Mouse (Mus musculus): Measurements from ENCODE around the gene Efhd2. TPM values are rescaled to one million over a fixed set of nuclear protein-coding genes. Genes with fewer than 3 reads are reported as not detected.

The Efhd2 gene
- polyA plus RNA-seq, 1 experiment from 2014 or later: 111 TPM

- WGBS: 30% methylated on average over 10 of the region's 10 CpGs
- Histone ChIP-seq H3K9me3 (ENCODE audit: control insufficient read depth, low read length) (no peaks in the 10 kb centered on the region), H3K36me3 (ENCODE audit: control insufficient read depth, insufficient read depth, low read length) (no peaks in the 10 kb centered on the region), H3K4me1 (replicated peaks; ENCODE audit: control insufficient read depth, insufficient read depth) (peaks cover 14% of the 10 kb centered on the region), H3K27ac (replicated peaks) (no peak overlapping the region; the same call in 1 of the 2 replicates), H3K9ac (ENCODE audit: low read length) (no peak overlapping the region), H3K4me2 (replicated peaks; ENCODE audit: low read depth) (no peak overlapping the region), H3K4me3 (ENCODE audit: low read depth, low read length) (no peak overlapping the region), H3K27me3 (ENCODE audit: control insufficient read depth, insufficient read depth, low read length) (no peaks in the 10 kb centered on the region)
- ATAC-seq (ENCODE audit: low FRiP score, low TSS enrichment) (0 out of 2 replicates have a peak, but pooled peaks have one; percentile 8), DNase-seq (ENCODE audit: low spot score) (peak; percentile 70)
- TF ChIP-seq CTCF (IDR thresholded peaks at IDR 0.05; ENCODE audit: low read depth) (no peak), EP300 (optimal IDR thresholded peaks at IDR 0.05) (no peak)
Observed at GRCm38 (mm10) chr4:141866933-141867490, 7.7 kb downstream of the Efhd2 start.

GRCm38 (mm10) chr4:141865600-141865999 lies 9.1 kb downstream of the Efhd2 start:
- TF ChIP-seq CTCF (IDR thresholded peaks at IDR 0.05; ENCODE audit: low read depth) (no peak), EP300 (optimal IDR thresholded peaks at IDR 0.05) (no peak)
- no peaks in the 10 kb centered on the region for H3K9me3 ChIP-seq (ENCODE audit: control insufficient read depth, low read length)
- H3K4me2 ChIP-seq (replicated peaks; ENCODE audit: low read depth): no peak overlapping the region
- H3K27me3 ChIP-seq (ENCODE audit: control insufficient read depth, insufficient read depth, low read length): no peaks in the 10 kb centered on the region
- no peak for DNase-seq (ENCODE audit: low spot score)
- no peaks in the 10 kb centered on the region for H3K36me3 ChIP-seq (ENCODE audit: control insufficient read depth, insufficient read depth, low read length)
- no peak overlapping the region for H3K27ac ChIP-seq (replicated peaks)
- no peak overlapping the region for H3K4me3 ChIP-seq (ENCODE audit: low read depth, low read length)
- no peak overlapping the region for H3K9ac ChIP-seq (ENCODE audit: low read length)
- ATAC-seq (ENCODE audit: low FRiP score, low TSS enrichment): no peak
- H3K4me1 ChIP-seq (replicated peaks; ENCODE audit: control insufficient read depth, insufficient read depth): peaks cover 11% of the 10 kb centered on the region
- WGBS: 72% methylated on average over 5 of the region's 5 CpGs

GRCm38 (mm10) chr4:141865006-141865405 lies 9.7 kb downstream of the Efhd2 start:
- H3K27ac ChIP-seq (replicated peaks): no peak overlapping the region
- H3K4me1 ChIP-seq (replicated peaks; ENCODE audit: control insufficient read depth, insufficient read depth): peaks cover 11% of the 10 kb centered on the region
- ATAC-seq (ENCODE audit: low FRiP score, low TSS enrichment) (no peak), DNase-seq (ENCODE audit: low spot score) (peak; percentile 50)
- no peak overlapping the region for H3K9ac ChIP-seq (ENCODE audit: low read length)
- H3K4me2 ChIP-seq (replicated peaks; ENCODE audit: low read depth): no peak overlapping the region
- H3K9me3 ChIP-seq (ENCODE audit: control insufficient read depth, low read length): no peaks in the 10 kb centered on the region
- 88% methylated on average over 5 of the region's 5 CpGs for WGBS
- H3K27me3 ChIP-seq (ENCODE audit: control insufficient read depth, insufficient read depth, low read length): no peaks in the 10 kb centered on the region
- H3K4me3 ChIP-seq (ENCODE audit: low read depth, low read length): no peak overlapping the region
- no peaks in the 10 kb centered on the region for H3K36me3 ChIP-seq (ENCODE audit: control insufficient read depth, insufficient read depth, low read length)
- no peak for TF ChIP-seq EP300 (optimal IDR thresholded peaks at IDR 0.05)
- no peak for TF ChIP-seq CTCF (IDR thresholded peaks at IDR 0.05; ENCODE audit: low read depth)

GRCm38 (mm10) chr4:141864506-141864905 lies 10.2 kb downstream of the Efhd2 start:
- 97% methylated on average over 8 of the region's 8 CpGs for WGBS
- Histone ChIP-seq H3K4me3 (ENCODE audit: low read depth, low read length) (no peak overlapping the region), H3K9ac (ENCODE audit: low read length) (no peak overlapping the region), H3K27ac (replicated peaks) (no peak overlapping the region), H3K9me3 (ENCODE audit: control insufficient read depth, low read length) (no peaks in the 10 kb centered on the region), H3K36me3 (ENCODE audit: control insufficient read depth, insufficient read depth, low read length) (peaks cover 4% of the 10 kb centered on the region), H3K4me2 (replicated peaks; ENCODE audit: low read depth) (no peak overlapping the region), H3K27me3 (ENCODE audit: control insufficient read depth, insufficient read depth, low read length) (no peaks in the 10 kb centered on the region), H3K4me1 (replicated peaks; ENCODE audit: control insufficient read depth, insufficient read depth) (peaks cover 7% of the 10 kb centered on the region; the same call in 1 of the 2 replicates)
- DNase-seq (ENCODE audit: low spot score): no peak
- ATAC-seq (ENCODE audit: low FRiP score, low TSS enrichment): no peak
- no peak for TF ChIP-seq EP300 (optimal IDR thresholded peaks at IDR 0.05)
- no peak for TF ChIP-seq CTCF (IDR thresholded peaks at IDR 0.05; ENCODE audit: low read depth)

- WGBS: 83% methylated on average over 7 of the region's 7 CpGs
- DNase-seq (ENCODE audit: low spot score) (no peak), ATAC-seq (ENCODE audit: low FRiP score, low TSS enrichment) (no peak)
- TF ChIP-seq EP300 (optimal IDR thresholded peaks at IDR 0.05): no peak
- no peak for TF ChIP-seq CTCF (IDR thresholded peaks at IDR 0.05; ENCODE audit: low read depth)
- no peaks in the 10 kb centered on the region for H3K27me3 ChIP-seq (ENCODE audit: control insufficient read depth, insufficient read depth, low read length)
- H3K36me3 ChIP-seq (ENCODE audit: control insufficient read depth, insufficient read depth, low read length): peaks cover 6% of the 10 kb centered on the region
- H3K4me2 ChIP-seq (replicated peaks; ENCODE audit: low read depth): no peak overlapping the region
- no peaks in the 10 kb centered on the region for H3K9me3 ChIP-seq (ENCODE audit: control insufficient read depth, low read length)
- no peak overlapping the region for H3K9ac ChIP-seq (ENCODE audit: low read length)
- H3K27ac ChIP-seq (replicated peaks): 0 out of 2 replicates have a peak overlapping the region, but pooled peaks have one; percentile 30
- H3K4me3 ChIP-seq (ENCODE audit: low read depth, low read length): no peak overlapping the region
- H3K4me1 ChIP-seq (replicated peaks; ENCODE audit: control insufficient read depth, insufficient read depth): peaks cover 5% of the 10 kb centered on the region; the same call in 1 of the 2 replicates
Observed at GRCm38 (mm10) chr4:141863726-141864280, 10.9 kb downstream of the Efhd2 start.

GRCm38 (mm10) chr4:141862867-141863266 lies 11.9 kb downstream of the Efhd2 start:
- DNase-seq (ENCODE audit: low spot score): peak; percentile 73
- no peak overlapping the region for H3K9ac ChIP-seq (ENCODE audit: low read length)
- no peak for TF ChIP-seq CTCF (IDR thresholded peaks at IDR 0.05; ENCODE audit: low read depth)
- H3K36me3 ChIP-seq (ENCODE audit: control insufficient read depth, insufficient read depth, low read length): peaks cover 7% of the 10 kb centered on the region
- no peak overlapping the region for H3K4me3 ChIP-seq (ENCODE audit: low read depth, low read length)
- no peaks in the 10 kb centered on the region for H3K27me3 ChIP-seq (ENCODE audit: control insufficient read depth, insufficient read depth, low read length)
- WGBS: 69% methylated on average over 5 of the region's 5 CpGs
- H3K27ac ChIP-seq (replicated peaks): no peak overlapping the region
- ATAC-seq (ENCODE audit: low FRiP score, low TSS enrichment): peak; percentile 35; the same call in 1 of the 2 replicates
- no peak overlapping the region for H3K4me2 ChIP-seq (replicated peaks; ENCODE audit: low read depth)
- H3K4me1 ChIP-seq (replicated peaks; ENCODE audit: control insufficient read depth, insufficient read depth): peaks cover 5% of the 10 kb centered on the region; the same call in 1 of the 2 replicates
- no peaks in the 10 kb centered on the region for H3K9me3 ChIP-seq (ENCODE audit: control insufficient read depth, low read length)
